7 mouse cellular contexts compared by ENCODE assay signal in genomic region chr10:31370200-31370599, GRCm38 (mm10). TPM values are rescaled to one million over a fixed set of nuclear protein-coding genes. Genes with fewer than 3 reads are reported as not detected.
DNase-seq lines count a peak whose midpoint lies in the region; ATAC-seq and TF ChIP-seq lines count a peak whose summit lies in the region.
"Not testable (repeated sequence)": the region's sequence is repeated elsewhere in the genome, so short reads cannot be mapped to it uniquely, and the experiment has no call there.

No protein-coding gene starts in this region.

- intact Hi-C loops in heart, adult 2 months (cut with DNase I), result not testable (repeated sequence)

- not testable (repeated sequence) for H3K27ac ChIP-seq in ES-E14 (ENCODE audit: insufficient read depth, low read depth, low read length, poor library complexity, severe bottlenecking); heart, adult 2 months; neural tube, embryonic 11.5 days (ENCODE audit: low read depth, low read length)

- H3K4me1 ChIP-seq in ES-E14 (ENCODE audit: control insufficient read depth in 2 of 2, insufficient read depth in 2 of 2, low read length in 2 of 2, poor library complexity in 1 of 2); heart, adult 2 months (ENCODE audit: control insufficient read depth, insufficient read depth, low read length); lung, adult 2 months (ENCODE audit: control insufficient read depth, insufficient read depth, low read length); neural tube, embryonic 11.5 days (ENCODE audit: control insufficient read depth, insufficient read depth, low read length): not testable (repeated sequence)

- not testable (repeated sequence) for TF ChIP-seq EP300 in heart, adult 2 months (IDR thresholded peaks at IDR 0.05; ENCODE audit: insufficient read depth, low read depth, low read length)

- not testable (repeated sequence) for ATAC-seq in neural tube, embryonic 11.5 days (ENCODE audit: insufficient read depth, low FRiP score, low TSS enrichment)

- not testable (repeated sequence) for H3K4me3 ChIP-seq in ES-E14 (ENCODE audit: insufficient read depth in 1 of 2, low read depth in 1 of 2, low read length in 2 of 2, poor library complexity in 1 of 2, severe bottlenecking in 1 of 2); heart, adult 2 months; lung, adult 2 months (replicated peaks; ENCODE audit: extremely low read depth, low read depth, low read length); neural tube, embryonic 11.5 days (ENCODE audit: low read depth, low read length)

- peak; percentile 6 for DNase-seq in ES-E14 (ENCODE audit: low read depth, low spot score)
- DNase-seq in adrenal gland, postnatal 14 days, result peak; percentile 22
- DNase-seq in embryo, embryonic 11 days, result peak; percentile 26
- DNase-seq in heart, adult 2 months; lung, adult 2 months: not testable (repeated sequence)
- peak; percentile 22 for DNase-seq in kidney, adult 9 months
- peak; percentile 20 for DNase-seq in neural tube, embryonic 11.5 days (ENCODE audit: low spot score)

- not testable (repeated sequence) for TF ChIP-seq POLR2A in heart, adult 2 months (IDR thresholded peaks at IDR 0.05; ENCODE audit: insufficient read depth, low read depth, low read length); lung, adult 2 months (IDR thresholded peaks at IDR 0.05; ENCODE audit: borderline replicate concordance, extremely low read depth, low read depth, low read length)

- 16% methylated on average over 4 of the region's 5 CpGs for WGBS in heart, adult 2 months
- WGBS in lung, adult 2 months, result 34% methylated on average over 4 of the region's 5 CpGs
- 17% methylated on average over 4 of the region's 5 CpGs for WGBS in neural tube, embryonic 11.5 days

- not testable (repeated sequence) for H3K9me3 ChIP-seq in ES-E14 (ENCODE audit: control insufficient read depth, insufficient read depth, low read depth, low read length); neural tube, embryonic 11.5 days (ENCODE audit: control insufficient read depth, low read length)

- H3K79me2 ChIP-seq in heart, adult 2 months (replicated peaks; ENCODE audit: control insufficient read depth, insufficient read depth, low read length), result not testable (repeated sequence)

- H3K27me3 ChIP-seq in heart, adult 2 months (ENCODE audit: control insufficient read depth, insufficient read depth, low read length); neural tube, embryonic 11.5 days (ENCODE audit: control insufficient read depth, insufficient read depth, low read length): not testable (repeated sequence)

- H3K36me3 ChIP-seq in ES-E14 (ENCODE audit: control insufficient read depth, insufficient read depth, low read length, poor library complexity, severe bottlenecking); heart, adult 2 months (ENCODE audit: control insufficient read depth, insufficient read depth, low read length); neural tube, embryonic 11.5 days (ENCODE audit: control insufficient read depth, insufficient read depth, low read length): not testable (repeated sequence)

- H3K9ac ChIP-seq in ES-E14 (ENCODE audit: insufficient read depth, low read depth, low read length, poor library complexity, severe bottlenecking); heart, adult 2 months (ENCODE audit: low read depth, low read length); neural tube, embryonic 11.5 days (ENCODE audit: low read length): not testable (repeated sequence)

- peak; percentile 48 for TF ChIP-seq CTCF in heart, adult 2 months (IDR thresholded peaks at IDR 0.05)
- peak; percentile 36; the same call in 1 of the 2 replicates for TF ChIP-seq CTCF in lung, adult 2 months (IDR thresholded peaks at IDR 0.05; ENCODE audit: insufficient read depth, low read length)

- in situ Hi-C loops in ES-E14 (cut with MboI; ENCODE audit: low sequenced_read_pairs in 2 of 2, unreplicated experiment in 2 of 2), result not testable (repeated sequence)

- H3K4me2 ChIP-seq in neural tube, embryonic 11.5 days (ENCODE audit: low read depth), result not testable (repeated sequence)

RNA-seq across cellular contexts. Expression of gene Hddc2, which starts 57.0 kb away (rescaled TPM):
- total RNA-seq in ES-E14 (2012; rRNA removed), result 28.4 and 35.4 TPM in 2 replicates
- total RNA-seq in adrenal gland, postnatal 14 days (2021), result 34.9 and 36.9 TPM in 2 replicates
- total RNA-seq in heart, adult 2 months (2021), result 1 to 10 TPM; 5.8 to 7.3 TPM
- 2.1 and 4.5 TPM in 2 replicates for polyA plus RNA-seq in heart, adult 2 months (2012; rRNA removed)
- 3.9 and 7.4 TPM in 2 replicates for polyA plus RNA-seq in lung, adult 2 months (2012; rRNA removed)
- polyA plus RNA-seq in neural tube, embryonic 11.5 days (2014; fragmentation: Nextera tagmentation; extraction: Ambion mirVana), result 66.3 and 73.6 TPM in 2 replicates
